Comparison of ENCODE assay signal across 11 mouse cellular contexts in the genomic region with DNA sequence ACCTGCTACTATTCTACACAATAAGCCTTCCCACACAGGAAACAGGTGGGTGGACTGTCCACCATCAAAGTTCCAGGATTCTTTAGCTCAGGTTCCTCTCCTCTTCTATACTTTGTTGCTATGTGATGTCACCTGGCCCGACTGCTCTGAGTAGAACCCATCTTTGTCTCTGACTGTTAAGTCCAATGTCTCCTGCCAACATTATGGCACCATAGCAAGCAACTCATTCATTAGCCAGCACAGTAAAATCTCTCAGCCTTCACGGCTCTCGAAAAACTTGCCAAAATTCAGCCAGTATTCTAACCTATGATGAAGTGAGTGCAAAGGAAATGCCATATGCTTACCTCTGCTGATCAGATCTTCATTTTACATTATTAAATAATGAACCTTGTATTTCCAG.
"Had no signal": no experiment of that assay in that cellular context is flagged by ENCODE, and none has a peak within 500 bp of the region (broad histone marks: within the 10 kb centered on the region; RNA-seq: fewer than 3 reads in every experiment).

No protein-coding gene starts in this region.

- DNase-seq: kidney, postnatal 36 days; layer of hippocampus, adult 9-11 months; layer of hippocampus, postnatal 36 days; liver; liver, embryonic 13.5 days; liver, postnatal 0 days; lung, postnatal 14 days; retina, postnatal 1 day; right cerebral cortex, postnatal 4 days; spleen, adult 18-20 months; thymus, postnatal 36 days had no signal
